Mouse (Mus musculus) embryonic facial prominence, embryonic 12.5 days (tissue): ENCODE data around the gene Dguok. TPM values are rescaled to one million over a fixed set of nuclear protein-coding genes. Genes with fewer than 3 reads are reported as not detected.

Experiments used
- ATAC-seq: fragments of 200-750 bp; cut with Nextera tagmentation; 2 replicates; pipeline ENCODE4 v1.8.0; 2017; ENCODE audit not compliant: insufficient number of reproducible peaks, insufficient read depth, low FRiP score, low TSS enrichment
- H3K27ac ChIP-seq: fragments of 300-500 bp; sonication (generic); 2 replicates; pipeline ENCODE4 v1.5.1; 2016; ENCODE audit warnings: mild to moderate bottlenecking
- H3K27me3 ChIP-seq: fragments of 300-500 bp; sonication (generic); 2 replicates; pipeline ENCODE4 v1.6.1; 2016; ENCODE audit warnings: mild to moderate bottlenecking, moderate library complexity
- H3K36me3 ChIP-seq: fragments of 300-500 bp; sonication (generic); 2 replicates; pipeline ENCODE4 v1.6.1; 2016; ENCODE audit warnings: mild to moderate bottlenecking
- H3K4me1 ChIP-seq: fragments of 300-500 bp; sonication (generic); 2 replicates; pipeline ENCODE4 v1.6.1; 2016
- H3K4me2 ChIP-seq: fragments of 300-500 bp; sonication (generic); replicated peaks from 2 replicates; pipeline ENCODE4 v1.6.1; 2016; ENCODE audit warnings: mild to moderate bottlenecking, moderate library complexity
- H3K4me3 ChIP-seq: fragments of 300-500 bp; sonication (generic); 2 replicates; pipeline ENCODE4 v1.5.1; 2016; ENCODE audit warnings: mild to moderate bottlenecking
- H3K9ac ChIP-seq: fragments of 300-500 bp; sonication (generic); 2 replicates; pipeline ENCODE4 v1.6.1; 2016; ENCODE audit warnings: mild to moderate bottlenecking, moderate library complexity
- H3K9me3 ChIP-seq: fragments of 300-500 bp; sonication (generic); 2 replicates; pipeline ENCODE4 v1.6.1; 2016; ENCODE audit warnings: mild to moderate bottlenecking, moderate library complexity
- WGBS: fragments of 180-500 bp; shearing (Covaris S2); methylation state at CpG from one replicate; pipeline ENCODE4 v1.1.7; 2016; 5-methylcytosine and 5-hydroxymethylcytosine counted together
- polyA plus RNA-seq: library from polyadenylated mRNA; unstranded; fragments of >200 nt; fragmentation: Nextera tagmentation; extraction: Ambion mirVana; gene quantifications from 2 replicates; pipeline ENCODE4 v1.2.1, GENCODE M21; 2016

Dguok gene
- 75.5 and 79.1 TPM in 2 replicates for polyA plus RNA-seq

DNA sequence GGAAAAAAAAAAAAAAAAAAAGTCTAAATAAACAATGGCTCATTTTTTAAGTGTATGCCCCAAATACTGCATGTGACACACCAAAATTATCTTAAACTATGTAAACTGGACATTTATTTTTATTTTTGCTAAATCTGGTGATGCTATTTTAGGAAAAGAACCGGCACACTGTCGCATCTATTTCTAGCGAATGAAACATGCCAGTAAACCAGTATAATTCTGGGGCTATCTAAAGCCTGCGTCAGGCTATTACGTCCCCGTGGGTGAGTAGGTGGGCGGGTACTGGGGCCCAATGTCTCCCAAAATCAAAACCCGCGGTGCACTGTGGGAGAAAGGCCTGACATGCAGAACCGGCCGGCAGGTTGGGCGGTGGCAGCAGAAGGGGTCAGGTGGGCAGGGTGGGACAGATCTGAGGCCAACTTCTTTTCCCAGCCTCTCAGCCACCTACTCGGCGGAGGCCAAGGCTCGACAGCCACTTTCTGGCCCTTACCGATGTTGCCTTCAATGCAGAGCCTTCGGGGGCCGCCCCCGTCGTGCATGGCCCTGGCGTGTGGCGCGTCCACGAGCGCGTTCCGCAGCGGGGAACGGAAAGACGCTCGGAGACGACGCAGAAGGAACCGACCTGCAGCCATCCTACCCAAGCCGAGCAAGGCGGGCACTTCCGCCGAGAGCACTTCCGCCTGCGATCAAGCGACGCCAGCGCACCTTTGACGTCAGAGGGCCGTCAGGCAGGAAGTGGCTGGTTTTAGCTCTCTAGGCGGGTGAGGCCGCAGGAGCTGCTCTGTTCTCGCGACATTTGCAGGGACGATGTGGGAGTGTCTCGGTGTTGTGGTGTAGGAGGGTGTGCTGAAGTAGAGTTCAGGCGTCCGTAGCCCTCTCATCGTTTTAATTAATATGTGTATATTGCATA, at the start of gene Dguok:
Dguok (minus strand) TSS at position 712 of the 910 bp plus-strand sequence.
- under 1% methylated on average over 54 of the region's 54 CpGs for WGBS
- H3K9me3 ChIP-seq = no peaks in the 10 kb centered on the region
- H3K4me3 ChIP-seq = peak within 1 kb of the TSS; percentile 85
- peaks cover 6% of the 10 kb centered on the region for H3K4me1 ChIP-seq
- H3K27me3 ChIP-seq = no peaks in the 10 kb centered on the region
- H3K27ac ChIP-seq = peak within 1 kb of the TSS; percentile 97
- H3K36me3 ChIP-seq = no peaks in the 10 kb centered on the region
- H3K9ac ChIP-seq = peak within 1 kb of the TSS; percentile 85
- peak; percentile 99 for ATAC-seq
- peak within 1 kb of the TSS; percentile 68 for H3K4me2 ChIP-seq

DNA sequence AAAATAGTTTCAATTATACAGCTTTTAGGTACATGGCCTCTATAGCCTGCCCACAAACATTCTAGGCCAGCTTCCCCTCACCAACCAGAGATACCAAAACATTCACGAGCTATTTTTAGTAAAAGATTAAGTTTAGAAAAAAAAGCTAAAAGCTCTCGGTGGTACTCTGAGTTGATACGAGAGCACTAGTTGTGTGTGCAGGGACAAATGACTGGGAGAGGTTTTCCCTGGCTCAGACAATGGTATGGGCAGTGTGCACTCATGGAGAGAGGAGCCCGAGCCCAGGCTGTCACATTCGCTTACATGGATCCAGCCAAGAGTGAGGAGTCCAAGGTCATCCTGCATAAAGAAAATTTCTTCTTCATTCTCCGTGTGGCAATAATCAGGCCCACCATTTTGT, 49.2 kb upstream of the Dguok start:
- Histone ChIP-seq H3K27me3 (no peaks in the 10 kb centered on the region), H3K4me2 (no peak overlapping the region), H3K4me3 (no peak overlapping the region), H3K9ac (no peak overlapping the region), H3K9me3 (no peaks in the 10 kb centered on the region), H3K4me1 (no peaks in the 10 kb centered on the region), H3K27ac (no peak overlapping the region), H3K36me3 (peaks cover 34% of the 10 kb centered on the region)
- 82% methylated on average over 6 of the region's 6 CpGs for WGBS
- ATAC-seq = no peak

DNA sequence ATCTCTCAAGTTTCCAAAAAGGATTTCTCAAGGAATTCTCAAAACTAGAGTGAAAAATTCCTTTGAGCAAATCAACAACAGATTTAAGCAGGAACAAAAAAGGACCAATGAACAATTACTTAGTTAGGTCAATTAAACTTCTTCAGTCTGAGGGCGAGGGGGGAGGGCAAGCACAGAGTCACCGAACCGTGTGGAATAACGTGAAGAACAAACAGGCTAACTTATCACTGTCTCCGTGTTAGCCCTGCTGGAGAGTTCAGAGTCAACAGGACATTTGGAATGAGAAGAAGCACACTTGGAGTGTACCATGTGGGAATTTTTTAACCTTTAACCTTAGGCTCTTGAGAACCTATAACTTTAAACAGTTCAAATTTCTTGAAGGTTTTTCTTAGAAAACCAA, 41.6 kb upstream of the Dguok start:
- Histone ChIP-seq H3K27ac (no peak overlapping the region), H3K4me2 (no peak overlapping the region), H3K27me3 (no peaks in the 10 kb centered on the region), H3K36me3 (0 out of 2 replicates have a peak, but pooled peaks cover 8% of the 10 kb centered on the region), H3K4me1 (no peaks in the 10 kb centered on the region), H3K4me3 (no peak overlapping the region), H3K9me3 (no peaks in the 10 kb centered on the region), H3K9ac (no peak overlapping the region)
- ATAC-seq = no peak
- WGBS = 63% methylated on average over 5 of the region's 5 CpGs

DNA sequence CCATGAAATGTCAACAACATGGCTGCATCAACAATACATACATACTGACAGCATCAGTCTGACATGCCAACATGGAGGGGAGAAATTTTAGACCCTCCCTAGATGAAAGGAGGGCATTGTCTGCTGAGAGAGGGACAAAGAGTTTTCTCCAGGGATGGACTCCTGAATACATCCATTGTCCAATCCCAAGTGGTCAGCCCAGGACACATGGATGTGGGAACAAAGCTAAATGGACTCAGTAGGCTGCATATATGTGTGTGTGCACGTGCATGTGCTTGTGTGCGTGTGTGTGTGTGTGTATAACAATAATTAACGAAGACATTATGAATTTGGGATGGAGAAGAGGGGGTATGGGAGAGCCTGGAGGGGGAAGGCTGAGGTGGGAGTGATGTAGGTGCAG, 39.0 kb upstream of the Dguok start:
- WGBS = 72% methylated on average over 3 of the region's 3 CpGs
- no peak for ATAC-seq

DNA sequence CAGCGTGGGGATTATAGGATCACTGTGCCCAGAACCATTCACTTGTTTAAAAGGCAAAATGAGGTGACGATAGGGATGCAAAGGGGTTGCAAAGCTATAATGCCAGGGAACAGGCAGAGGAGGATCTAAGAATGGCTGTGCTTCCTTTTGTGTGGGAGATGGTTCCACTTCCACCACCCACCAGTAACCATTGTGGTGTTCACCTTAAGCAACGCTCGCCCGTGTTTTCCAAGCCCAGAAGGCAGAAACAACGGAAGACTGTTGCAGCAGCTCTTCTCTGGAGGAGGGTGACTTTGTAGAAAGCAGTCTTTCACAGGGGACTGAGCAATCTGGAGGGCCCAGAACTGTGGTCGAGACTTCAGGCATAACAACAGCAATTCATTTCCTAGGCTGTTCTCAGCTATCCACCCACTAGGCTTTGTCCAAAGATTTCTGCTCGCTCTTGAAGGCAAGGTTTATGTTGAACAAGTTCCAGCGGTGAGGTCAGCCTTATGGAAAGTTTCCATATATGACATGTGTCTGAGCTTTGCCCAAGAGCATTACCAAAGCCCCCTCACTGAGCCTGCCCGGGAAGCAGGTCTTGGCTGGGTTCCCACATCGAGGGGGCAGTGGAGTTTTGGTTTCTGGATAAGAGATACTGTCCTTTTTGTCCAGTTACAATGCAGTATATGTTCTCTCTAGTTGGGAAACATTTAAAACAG, 35.1 kb upstream of the Dguok start:
- Histone ChIP-seq H3K9me3 (no peaks in the 10 kb centered on the region), H3K36me3 (0 out of 2 replicates have a peak, but pooled peaks cover 3% of the 10 kb centered on the region), H3K4me3 (no peak overlapping the region), H3K4me2 (no peak overlapping the region), H3K9ac (no peak overlapping the region), H3K27me3 (no peaks in the 10 kb centered on the region), H3K4me1 (no peaks in the 10 kb centered on the region), H3K27ac (0 out of 2 replicates have a peak overlapping the region, but pooled peaks have one; percentile 41)
- 73% methylated on average over 11 of the region's 11 CpGs for WGBS
- ATAC-seq = no peak

More for the DNA sequence above, 39.0 kb upstream of the Dguok start:
- no peak overlapping the region for H3K4me2 ChIP-seq
- H3K9ac ChIP-seq = no peak overlapping the region
- no peaks in the 10 kb centered on the region for H3K4me1 ChIP-seq
- H3K36me3 ChIP-seq = 0 out of 2 replicates have a peak, but pooled peaks cover 8% of the 10 kb centered on the region
- no peak overlapping the region for H3K27ac ChIP-seq
- H3K4me3 ChIP-seq = no peak overlapping the region
- H3K9me3 ChIP-seq = no peaks in the 10 kb centered on the region
- no peaks in the 10 kb centered on the region for H3K27me3 ChIP-seq

DNA sequence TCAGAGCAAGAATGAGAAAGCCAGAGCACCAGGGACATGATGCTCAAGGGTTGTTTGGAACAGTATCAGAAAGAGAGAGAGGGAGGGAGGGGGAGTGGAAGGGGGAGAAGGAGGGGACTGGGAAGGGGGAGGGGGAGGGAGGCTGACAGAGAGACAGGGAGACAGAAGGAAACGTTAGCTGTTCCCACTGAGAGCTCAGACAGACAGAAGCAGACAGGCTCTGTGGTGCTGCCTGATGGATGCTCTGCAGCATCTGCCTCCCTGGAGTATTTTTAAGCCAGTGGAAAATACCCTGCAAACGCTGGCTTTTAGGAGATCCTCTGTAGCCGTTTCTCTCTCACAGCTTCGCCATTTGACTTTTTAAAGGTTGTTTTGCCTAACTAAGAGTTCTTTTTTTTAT, 33.2 kb upstream of the Dguok start:
- WGBS = 47% methylated on average over 4 of the region's 4 CpGs
- Histone ChIP-seq H3K36me3 (0 out of 2 replicates have a peak, but pooled peaks cover 3% of the 10 kb centered on the region), H3K27ac (no peak overlapping the region), H3K27me3 (no peaks in the 10 kb centered on the region), H3K9me3 (no peaks in the 10 kb centered on the region), H3K4me2 (no peak overlapping the region), H3K4me3 (no peak overlapping the region), H3K9ac (no peak overlapping the region), H3K4me1 (no peaks in the 10 kb centered on the region)
- no peak for ATAC-seq

DNA sequence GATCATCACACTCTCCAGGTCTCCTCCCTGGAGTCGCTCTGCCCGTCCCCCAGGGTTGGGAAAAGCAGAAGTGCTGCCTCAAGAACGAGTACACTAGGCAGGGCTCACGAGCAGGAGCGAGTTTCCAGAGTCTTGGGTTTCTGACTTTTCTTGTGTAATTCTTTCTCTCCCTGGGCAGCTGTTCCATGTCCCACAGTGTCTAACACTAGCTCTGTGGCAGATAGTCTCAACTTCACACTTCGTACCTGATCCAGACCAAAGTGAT, 30.0 kb upstream of the Dguok start:
- H3K4me3 ChIP-seq = no peak overlapping the region
- H3K4me2 ChIP-seq = no peak overlapping the region
- whole genome bisulfite sequencing = 38% methylated on average over 6 of the region's 6 CpGs
- ATAC-seq = no peak
- H3K9ac ChIP-seq = no peak overlapping the region
- no peak overlapping the region for H3K27ac ChIP-seq
- H3K27me3 ChIP-seq = no peaks in the 10 kb centered on the region
- H3K36me3 ChIP-seq = no peaks in the 10 kb centered on the region
- H3K4me1 ChIP-seq = no peaks in the 10 kb centered on the region
- H3K9me3 ChIP-seq = no peaks in the 10 kb centered on the region

DNA sequence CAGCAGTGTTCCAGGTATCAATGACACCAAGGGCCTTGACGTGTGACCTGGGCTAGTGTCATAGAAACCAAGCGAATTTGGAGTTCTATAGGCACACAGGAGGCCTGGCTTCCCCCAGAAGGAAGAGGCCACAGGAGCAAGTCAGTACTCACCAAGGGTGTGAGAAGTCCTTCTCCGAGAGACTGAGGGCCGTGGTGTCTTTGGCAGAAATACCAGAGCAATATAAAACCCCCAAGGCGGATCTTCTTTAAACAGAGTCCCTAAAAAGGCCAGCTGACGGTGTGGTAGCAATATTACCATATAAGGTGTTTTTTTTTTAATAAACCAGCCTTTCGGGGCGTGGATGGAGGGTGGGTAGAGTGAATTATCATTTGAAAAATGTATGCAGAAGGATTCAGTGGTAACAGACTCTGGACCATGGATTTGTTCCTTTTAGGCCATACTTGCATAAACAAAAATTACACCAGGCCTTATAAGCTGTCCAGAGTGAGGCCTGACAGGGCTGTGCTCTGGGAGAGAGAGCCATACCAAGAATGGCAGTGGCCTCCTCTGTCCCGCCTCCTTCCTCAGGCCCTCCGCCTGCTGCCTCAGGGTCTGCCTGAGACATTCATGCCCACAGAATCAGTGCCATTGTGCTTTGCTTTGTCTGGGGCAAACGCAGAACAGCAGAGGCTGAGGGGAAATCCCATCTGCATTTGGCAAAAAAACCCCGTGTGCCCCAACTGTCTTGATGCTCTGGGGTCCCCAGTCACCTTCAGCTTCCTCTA, 29.4 kb upstream of the Dguok start, which contains the start of gene Actg2:
Actg2 (minus strand) TSS at position 238 of the 767 bp plus-strand sequence.
- no peak within 1 kb of the TSS; the same call in 1 of the 2 replicates for H3K9ac ChIP-seq

DNA sequence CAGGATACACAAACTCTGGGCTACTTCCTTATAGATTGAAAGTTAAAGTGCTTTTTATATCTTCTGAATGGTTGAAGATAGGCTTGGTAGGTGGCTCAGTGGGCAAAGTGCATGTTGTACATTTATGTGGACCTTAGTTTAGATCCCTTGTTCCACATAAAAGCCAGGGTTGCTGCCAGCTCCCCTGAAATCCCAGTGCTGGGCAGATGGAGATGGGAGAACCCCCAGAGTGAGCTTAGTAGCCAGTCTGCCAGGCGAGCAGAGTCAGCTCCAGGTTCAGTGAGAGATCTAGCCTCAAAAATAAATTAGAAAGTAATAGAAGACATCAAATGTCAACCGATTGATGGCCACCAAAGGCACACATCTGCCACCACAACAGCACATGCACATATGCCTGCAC, 25.8 kb upstream of the Dguok start:
- Histone ChIP-seq H3K9ac (no peak overlapping the region), H3K4me1 (no peaks in the 10 kb centered on the region), H3K27me3 (no peaks in the 10 kb centered on the region), H3K4me3 (no peak overlapping the region), H3K36me3 (no peaks in the 10 kb centered on the region), H3K4me2 (no peak overlapping the region), H3K9me3 (no peaks in the 10 kb centered on the region), H3K27ac (no peak overlapping the region)
- no peak for ATAC-seq
- WGBS = 63% methylated on average over 2 of the region's 2 CpGs

More for the DNA sequence above, 29.4 kb upstream of the Dguok start, which contains the start of gene Actg2:
- Histone ChIP-seq H3K36me3 (no peaks in the 10 kb centered on the region), H3K27me3 (no peaks in the 10 kb centered on the region), H3K27ac (no peak within 1 kb of the TSS), H3K9me3 (no peaks in the 10 kb centered on the region), H3K4me2 (no peak within 1 kb of the TSS), H3K4me3 (no peak within 1 kb of the TSS), H3K4me1 (no peaks in the 10 kb centered on the region)
- WGBS = 62% methylated on average over 12 of the region's 12 CpGs
- ATAC-seq = no peak

DNA sequence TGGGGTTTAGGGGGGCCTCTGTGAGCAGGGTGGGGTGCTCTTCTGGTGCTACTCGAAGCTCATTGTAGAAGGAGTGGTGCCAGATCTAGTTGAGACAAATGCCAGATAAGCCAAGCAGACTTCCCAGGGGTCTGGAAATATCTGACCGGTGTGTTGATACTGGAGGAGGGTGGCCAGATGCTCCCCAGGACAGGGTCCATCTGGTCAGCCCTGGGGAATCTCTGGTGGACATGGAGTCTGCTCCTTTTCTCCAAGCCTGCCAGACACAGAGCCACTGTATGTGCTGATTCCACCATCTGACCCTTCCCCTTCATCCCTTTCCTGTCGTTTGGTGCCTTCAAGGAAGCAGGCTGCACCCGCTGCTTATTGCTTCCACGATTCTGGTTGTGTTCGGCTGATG, 16.4 kb upstream of the Dguok start:
- no peak for ATAC-seq
- 70% methylated on average over 6 of the region's 6 CpGs for WGBS
- Histone ChIP-seq H3K4me3 (no peak overlapping the region), H3K4me2 (no peak overlapping the region), H3K27ac (no peak overlapping the region), H3K27me3 (no peaks in the 10 kb centered on the region), H3K9me3 (no peaks in the 10 kb centered on the region), H3K4me1 (no peaks in the 10 kb centered on the region), H3K36me3 (no peaks in the 10 kb centered on the region), H3K9ac (no peak overlapping the region)

DNA sequence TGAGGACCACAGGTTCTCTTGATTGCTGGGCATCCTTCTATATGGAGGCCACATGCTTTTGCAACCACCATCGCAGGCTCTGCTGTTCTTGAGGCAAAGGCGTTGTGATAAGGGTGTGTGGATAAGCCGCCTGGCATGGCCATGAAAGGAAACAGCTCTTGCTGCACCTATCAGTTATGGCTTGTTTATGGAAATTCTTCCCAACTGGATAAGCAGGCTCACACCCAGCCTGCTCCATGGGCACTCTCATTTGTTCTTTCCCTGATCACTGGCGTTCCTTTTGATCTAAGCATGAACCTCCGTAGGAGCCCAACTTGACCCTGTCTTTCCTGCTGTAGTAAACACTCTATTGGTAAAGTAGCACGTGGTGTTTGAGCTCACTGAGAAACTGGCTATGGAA, 15.0 kb upstream of the Dguok start:
- no peak for ATAC-seq
- Histone ChIP-seq H3K9me3 (no peaks in the 10 kb centered on the region), H3K4me2 (no peak overlapping the region), H3K27me3 (no peaks in the 10 kb centered on the region), H3K4me3 (no peak overlapping the region), H3K4me1 (no peaks in the 10 kb centered on the region), H3K27ac (no peak overlapping the region), H3K9ac (no peak overlapping the region), H3K36me3 (no peaks in the 10 kb centered on the region)
- 74% methylated on average over 6 of the region's 6 CpGs for WGBS
